Mouse (Mus musculus): ENCODE results near the gene Oasl2. TPM values are rescaled to one million over a fixed set of nuclear protein-coding genes. Genes with fewer than 3 reads are reported as not detected.
"Not testable (repeated sequence)": the region's sequence is repeated elsewhere in the genome, so short reads cannot be mapped to it uniquely, and the experiment has no call there.

The Oasl2 gene
- 3.2 and 4.3 TPM in 2 replicates for polyA plus RNA-seq (2014; fragmentation: Nextera tagmentation; extraction: Ambion mirVana)

DNA sequence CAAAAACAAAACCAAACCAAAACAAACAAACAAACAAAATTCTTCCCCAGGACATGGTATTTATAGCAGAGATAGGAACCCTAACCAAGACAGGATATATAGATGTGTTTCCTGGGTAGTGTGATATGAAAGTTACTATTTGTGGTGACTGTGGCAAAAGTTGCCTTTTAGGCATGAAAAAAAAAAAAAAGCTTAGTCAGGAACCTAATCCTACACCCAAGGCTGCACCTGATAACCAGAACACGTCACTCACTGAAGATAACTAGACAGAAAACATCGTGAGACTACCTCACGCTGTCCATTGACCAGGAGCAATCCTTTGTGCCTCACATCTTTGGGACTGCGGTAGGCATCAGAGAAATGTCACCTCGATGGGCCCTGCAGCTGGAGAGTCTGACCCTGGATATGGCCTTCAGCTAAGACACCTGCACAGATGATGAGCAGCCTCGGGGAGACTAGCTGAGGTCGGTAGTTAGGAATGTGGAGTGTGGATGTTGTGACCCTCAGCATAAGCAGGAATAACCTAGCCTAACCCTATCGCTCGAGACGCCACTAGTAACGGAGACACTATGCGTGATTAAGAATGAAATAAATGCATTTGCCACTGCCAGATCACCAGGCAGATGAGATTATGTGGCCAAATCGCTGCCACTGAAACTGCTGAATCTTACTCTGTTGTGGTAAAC, at the start of gene Oasl2:
Oasl2 (plus strand) TSS at position 249 of the 686 bp plus-strand sequence.
- Histone ChIP-seq H3K4me1 (ENCODE audit: control insufficient read depth, insufficient read depth, low read length) (no peaks in the 10 kb centered on the region), H3K9me3 (ENCODE audit: control insufficient read depth, low read length) (no peaks in the 10 kb centered on the region), H3K36me3 (ENCODE audit: control insufficient read depth, insufficient read depth, low read length) (no peaks in the 10 kb centered on the region), H3K4me3 (ENCODE audit: low read depth, low read length) (no peak within 1 kb of the TSS), H3K27ac (ENCODE audit: low read depth, low read length) (no peak within 1 kb of the TSS), H3K9ac (replicated peaks; ENCODE audit: low read depth, low read length) (no peak within 1 kb of the TSS), H3K4me2 (ENCODE audit: low read depth, low read length) (no peak within 1 kb of the TSS), H3K27me3 (ENCODE audit: control insufficient read depth, insufficient read depth, low read length) (no peaks in the 10 kb centered on the region)
- ATAC-seq (ENCODE audit: low read depth): no peak
- 71% methylated on average over 13 of the region's 13 CpGs for WGBS

DNA sequence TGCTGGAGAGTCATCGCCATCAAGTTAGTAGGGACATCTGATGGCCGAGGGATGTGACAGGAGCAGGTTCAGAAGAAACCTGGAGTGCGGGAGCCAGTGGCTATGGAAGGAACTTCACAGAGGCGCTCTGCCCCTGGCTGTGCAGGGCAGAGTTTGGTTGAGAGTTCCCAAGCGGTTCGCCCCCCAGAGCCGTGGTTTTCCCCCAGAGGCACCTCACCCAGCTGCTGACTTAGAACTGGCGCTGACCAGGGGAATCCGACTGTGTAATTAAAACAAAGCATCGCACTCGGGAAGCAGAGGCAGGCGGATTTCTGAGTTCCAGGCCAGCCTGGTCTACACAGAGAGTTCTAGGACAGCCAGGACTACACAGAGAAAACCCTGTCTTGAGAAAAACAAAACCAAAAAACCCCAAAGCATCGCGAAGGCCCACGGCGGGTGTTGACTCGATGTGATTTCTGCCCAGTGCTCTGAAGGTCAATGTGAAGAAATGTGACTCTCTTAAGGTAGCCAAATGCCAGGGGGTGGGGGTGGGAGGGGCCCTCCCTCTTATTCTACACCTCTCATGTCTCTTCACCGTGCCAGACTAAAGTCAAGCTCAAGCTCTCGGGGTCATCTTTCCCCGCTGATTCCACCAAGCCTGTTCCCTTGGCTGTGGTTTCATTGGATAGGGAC, 45.0 kb upstream of the Oasl2 start:
- 87% methylated on average over 20 of the region's 20 CpGs for WGBS
- no peak for ATAC-seq (ENCODE audit: low read depth)
- Histone ChIP-seq H3K27me3 (ENCODE audit: control insufficient read depth, insufficient read depth, low read length) (no peaks in the 10 kb centered on the region), H3K9me3 (ENCODE audit: control insufficient read depth, low read length) (no peaks in the 10 kb centered on the region), H3K27ac (ENCODE audit: low read depth, low read length) (no peak overlapping the region), H3K9ac (replicated peaks; ENCODE audit: low read depth, low read length) (no peak overlapping the region), H3K4me2 (ENCODE audit: low read depth, low read length) (no peak overlapping the region), H3K4me3 (ENCODE audit: low read depth, low read length) (no peak overlapping the region), H3K36me3 (ENCODE audit: control insufficient read depth, insufficient read depth, low read length) (no peaks in the 10 kb centered on the region), H3K4me1 (ENCODE audit: control insufficient read depth, insufficient read depth, low read length) (no peaks in the 10 kb centered on the region)

DNA sequence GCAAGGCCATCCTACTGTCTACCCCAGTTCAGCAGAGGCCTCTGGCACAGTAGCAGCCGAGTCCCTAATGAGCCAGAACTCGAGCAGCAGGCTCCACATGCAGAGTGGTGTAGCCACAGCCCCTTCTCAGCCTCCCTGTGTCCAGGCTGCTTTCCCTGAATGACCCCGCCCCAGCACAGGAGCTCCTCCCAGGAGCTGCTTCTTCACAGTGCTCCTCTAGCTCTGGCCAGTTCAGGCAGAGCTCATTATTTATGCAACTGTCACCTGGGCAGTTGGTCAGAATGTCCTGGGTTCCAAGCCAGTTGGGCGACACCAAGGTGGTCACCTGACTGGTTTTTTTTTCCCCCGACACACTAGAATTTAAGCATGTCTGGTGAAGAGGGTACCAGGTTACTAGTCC, 43.4 kb upstream of the Oasl2 start, which contains the start of gene 4930519G04Rik:
4930519G04Rik (plus strand) TSS at position 301 of the 400 bp plus-strand sequence.
- H3K27ac ChIP-seq (ENCODE audit: low read depth, low read length); H3K9ac ChIP-seq (replicated peaks; ENCODE audit: low read depth, low read length); ATAC-seq (ENCODE audit: low read depth); H3K36me3 ChIP-seq (ENCODE audit: control insufficient read depth, insufficient read depth, low read length); H3K4me3 ChIP-seq (ENCODE audit: low read depth, low read length); H3K4me2 ChIP-seq (ENCODE audit: low read depth, low read length); H3K27me3 ChIP-seq (ENCODE audit: control insufficient read depth, insufficient read depth, low read length); H3K4me1 ChIP-seq (ENCODE audit: control insufficient read depth, insufficient read depth, low read length); H3K9me3 ChIP-seq (ENCODE audit: control insufficient read depth, low read length): not testable (repeated sequence)
- 78% methylated on average over 3 of the region's 5 CpGs for WGBS

DNA sequence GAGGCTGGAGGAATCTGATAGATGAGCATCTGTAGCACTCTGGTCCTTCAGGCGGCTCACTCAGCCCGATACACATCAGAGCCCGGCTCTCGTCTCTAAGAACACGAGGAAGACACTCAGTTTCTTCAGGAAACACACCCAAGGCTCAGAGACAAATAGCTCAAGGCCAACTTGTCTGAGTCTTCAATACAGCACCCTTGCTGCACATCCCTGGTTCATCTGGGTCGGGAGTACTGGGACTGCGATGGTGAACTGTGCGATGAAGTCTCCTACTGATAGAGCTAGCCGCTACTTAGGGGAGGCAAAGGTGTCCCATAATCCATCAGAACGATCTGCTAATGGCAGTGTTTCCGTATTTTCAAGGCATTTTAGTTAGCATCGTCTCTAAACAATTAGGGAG, 38.2 kb upstream of the Oasl2 start, which contains the start of gene Gm9936:
Gm9936 (minus strand) TSS at position 101 of the 400 bp plus-strand sequence.
- H3K9ac ChIP-seq (replicated peaks; ENCODE audit: low read depth, low read length): peak within 1 kb of the TSS; percentile 39

DNA sequence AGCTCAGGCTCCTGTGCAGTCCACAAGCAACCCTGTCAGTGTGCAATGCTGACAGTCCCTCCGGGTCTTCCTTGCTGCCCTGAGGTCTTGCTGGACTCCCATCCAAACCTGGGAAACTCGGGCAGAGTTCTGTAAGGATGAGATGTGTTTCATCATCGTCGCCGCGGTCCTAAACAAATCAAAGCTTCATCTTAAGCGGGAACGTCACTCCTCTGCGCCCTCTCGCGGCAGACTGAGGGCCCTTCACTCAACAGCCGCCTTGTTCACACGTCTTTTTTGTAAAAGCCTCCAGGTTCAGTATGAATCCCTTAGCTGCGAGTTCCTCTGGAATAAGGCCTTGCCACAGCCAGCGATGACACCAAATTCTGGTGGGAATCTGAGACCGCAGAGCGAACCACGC, 37.5 kb upstream of the Oasl2 start:
- H3K27ac ChIP-seq (ENCODE audit: low read depth, low read length): no peak overlapping the region
- peak overlapping the region; percentile 20 for H3K4me3 ChIP-seq (ENCODE audit: low read depth, low read length)

More for the DNA sequence above, 38.2 kb upstream of the Oasl2 start, which contains the start of gene Gm9936:
- WGBS: 88% methylated on average over 12 of the region's 12 CpGs
- H3K4me1 ChIP-seq (ENCODE audit: control insufficient read depth, insufficient read depth, low read length): no peaks in the 10 kb centered on the region
- H3K27ac ChIP-seq (ENCODE audit: low read depth, low read length): no peak within 1 kb of the TSS
- no peak for ATAC-seq (ENCODE audit: low read depth)
- peak within 1 kb of the TSS; percentile 40 for H3K4me2 ChIP-seq (ENCODE audit: low read depth, low read length)
- peak within 1 kb of the TSS; percentile 20 for H3K4me3 ChIP-seq (ENCODE audit: low read depth, low read length)
- no peaks in the 10 kb centered on the region for H3K27me3 ChIP-seq (ENCODE audit: control insufficient read depth, insufficient read depth, low read length)
- no peaks in the 10 kb centered on the region for H3K9me3 ChIP-seq (ENCODE audit: control insufficient read depth, low read length)
- no peaks in the 10 kb centered on the region for H3K36me3 ChIP-seq (ENCODE audit: control insufficient read depth, insufficient read depth, low read length)

DNA sequence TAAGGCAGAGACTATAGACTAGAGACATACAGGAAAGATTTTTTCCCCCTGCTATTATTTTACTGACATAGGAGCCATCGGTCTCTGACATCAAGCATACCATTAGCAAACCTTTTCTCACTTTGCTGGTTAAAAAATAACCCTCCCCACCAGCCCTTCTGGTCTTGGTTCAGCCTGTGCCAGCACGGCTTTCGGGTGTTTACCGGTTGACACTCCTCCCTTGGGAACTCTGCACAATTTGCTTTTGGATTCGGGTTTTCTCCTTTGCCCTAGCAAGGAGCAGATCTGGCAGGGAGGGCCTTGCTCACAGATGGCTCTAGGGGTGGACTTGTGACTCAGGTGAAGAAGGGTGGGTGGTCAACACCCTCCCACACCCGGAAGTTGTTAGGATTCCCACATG, 35.0 kb upstream of the Oasl2 start:
- Histone ChIP-seq H3K27me3 (ENCODE audit: control insufficient read depth, insufficient read depth, low read length) (no peaks in the 10 kb centered on the region), H3K27ac (ENCODE audit: low read depth, low read length) (no peak overlapping the region), H3K9me3 (ENCODE audit: control insufficient read depth, low read length) (no peaks in the 10 kb centered on the region), H3K4me3 (ENCODE audit: low read depth, low read length) (no peak overlapping the region), H3K4me1 (ENCODE audit: control insufficient read depth, insufficient read depth, low read length) (no peaks in the 10 kb centered on the region), H3K36me3 (ENCODE audit: control insufficient read depth, insufficient read depth, low read length) (no peaks in the 10 kb centered on the region), H3K9ac (replicated peaks; ENCODE audit: low read depth, low read length) (no peak overlapping the region), H3K4me2 (ENCODE audit: low read depth, low read length) (no peak overlapping the region)
- no peak for ATAC-seq (ENCODE audit: low read depth)
- WGBS: 83% methylated on average over 6 of the region's 6 CpGs

More for the DNA sequence above, 37.5 kb upstream of the Oasl2 start:
- peak overlapping the region; percentile 40 for H3K4me2 ChIP-seq (ENCODE audit: low read depth, low read length)
- H3K27me3 ChIP-seq (ENCODE audit: control insufficient read depth, insufficient read depth, low read length): no peaks in the 10 kb centered on the region
- H3K9ac ChIP-seq (replicated peaks; ENCODE audit: low read depth, low read length): peak overlapping the region; percentile 39
- no peak for ATAC-seq (ENCODE audit: low read depth)
- no peaks in the 10 kb centered on the region for H3K9me3 ChIP-seq (ENCODE audit: control insufficient read depth, low read length)
- H3K36me3 ChIP-seq (ENCODE audit: control insufficient read depth, insufficient read depth, low read length): no peaks in the 10 kb centered on the region
- no peaks in the 10 kb centered on the region for H3K4me1 ChIP-seq (ENCODE audit: control insufficient read depth, insufficient read depth, low read length)
- WGBS: 8% methylated on average over 18 of the region's 18 CpGs

DNA sequence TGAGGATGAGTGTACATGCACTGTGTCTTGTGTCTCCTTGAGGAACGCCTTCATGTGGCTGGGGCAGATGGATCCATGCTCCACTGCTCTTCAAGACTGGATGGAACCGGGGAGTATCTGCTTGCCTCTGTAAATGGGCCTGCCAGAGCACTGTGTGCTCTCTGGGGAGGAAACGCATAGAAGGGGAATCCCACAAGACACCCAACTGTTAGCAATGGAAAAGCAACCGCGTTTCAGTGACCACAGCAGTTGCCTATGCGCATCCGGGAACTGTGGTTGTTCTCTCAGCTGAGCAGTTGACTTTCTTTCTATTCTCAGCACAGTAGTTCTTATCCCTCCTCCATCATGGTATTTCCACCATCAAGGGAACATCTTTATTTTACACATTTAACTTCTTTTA, 31.9 kb upstream of the Oasl2 start:
- Histone ChIP-seq H3K4me3 (ENCODE audit: low read depth, low read length) (no peak overlapping the region), H3K27me3 (ENCODE audit: control insufficient read depth, insufficient read depth, low read length) (no peaks in the 10 kb centered on the region), H3K36me3 (ENCODE audit: control insufficient read depth, insufficient read depth, low read length) (no peaks in the 10 kb centered on the region), H3K27ac (ENCODE audit: low read depth, low read length) (no peak overlapping the region), H3K9ac (replicated peaks; ENCODE audit: low read depth, low read length) (no peak overlapping the region), H3K4me1 (ENCODE audit: control insufficient read depth, insufficient read depth, low read length) (no peaks in the 10 kb centered on the region), H3K9me3 (ENCODE audit: control insufficient read depth, low read length) (peaks cover 3% of the 10 kb centered on the region; the same call in 1 of the 2 replicates), H3K4me2 (ENCODE audit: low read depth, low read length) (no peak overlapping the region)
- WGBS: 78% methylated on average over 7 of the region's 7 CpGs
- no peak for ATAC-seq (ENCODE audit: low read depth)

DNA sequence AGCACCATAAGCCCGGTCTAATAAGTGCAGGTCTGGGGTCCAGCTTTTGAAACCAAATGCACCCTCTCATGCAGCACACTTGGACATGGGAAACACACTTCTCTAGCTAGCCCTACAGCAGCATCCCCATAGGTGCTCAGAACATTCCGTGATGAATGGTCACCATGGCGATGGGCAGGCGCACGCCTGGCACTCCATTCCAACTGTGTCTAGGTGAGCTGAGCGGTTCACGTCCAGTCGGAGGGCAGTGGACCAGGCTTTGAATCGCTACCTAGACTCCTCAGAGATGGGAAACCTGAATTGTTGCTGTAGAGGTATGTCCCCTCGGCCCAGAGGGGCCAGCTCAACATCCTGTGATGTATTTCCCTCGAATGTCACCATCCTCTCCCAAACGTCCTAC, 31.5 kb upstream of the Oasl2 start:
- H3K9me3 ChIP-seq (ENCODE audit: control insufficient read depth, low read length): peaks cover 3% of the 10 kb centered on the region; the same call in 1 of the 2 replicates
- no peak for ATAC-seq (ENCODE audit: low read depth)
- WGBS: 85% methylated on average over 12 of the region's 12 CpGs

DNA sequence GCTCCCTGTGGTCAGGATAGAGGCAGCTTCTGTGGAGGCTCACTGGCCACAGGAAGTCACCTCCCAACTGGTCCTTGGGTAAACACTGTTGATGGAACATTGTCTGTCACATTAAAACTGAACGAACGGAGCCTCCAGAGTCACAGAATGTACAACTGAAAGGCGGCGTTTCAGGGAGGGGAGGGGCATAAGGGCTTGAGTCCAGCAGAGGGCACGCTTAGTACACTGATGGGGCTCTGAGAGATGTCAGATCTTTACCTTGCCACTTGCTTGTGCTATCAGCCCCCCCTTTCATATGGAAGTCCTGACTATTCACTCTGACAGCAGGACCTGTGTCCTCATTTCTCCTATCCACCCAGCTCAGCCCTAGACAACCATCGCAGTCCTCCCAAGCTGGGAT, 20.9 kb upstream of the Oasl2 start:
- Histone ChIP-seq H3K9me3 (ENCODE audit: control insufficient read depth, low read length) (no peaks in the 10 kb centered on the region), H3K4me3 (ENCODE audit: low read depth, low read length) (no peak overlapping the region), H3K27ac (ENCODE audit: low read depth, low read length) (no peak overlapping the region), H3K9ac (replicated peaks; ENCODE audit: low read depth, low read length) (no peak overlapping the region), H3K36me3 (ENCODE audit: control insufficient read depth, insufficient read depth, low read length) (no peaks in the 10 kb centered on the region), H3K4me2 (ENCODE audit: low read depth, low read length) (no peak overlapping the region), H3K4me1 (ENCODE audit: control insufficient read depth, insufficient read depth, low read length) (no peaks in the 10 kb centered on the region), H3K27me3 (ENCODE audit: control insufficient read depth, insufficient read depth, low read length) (no peaks in the 10 kb centered on the region)
- 56% methylated on average over 6 of the region's 6 CpGs for whole genome bisulfite sequencing
- no peak for ATAC-seq (ENCODE audit: low read depth)

More for the DNA sequence above, 31.5 kb upstream of the Oasl2 start:
- no peak overlapping the region for H3K27ac ChIP-seq (ENCODE audit: low read depth, low read length)
- no peaks in the 10 kb centered on the region for H3K27me3 ChIP-seq (ENCODE audit: control insufficient read depth, insufficient read depth, low read length)
- no peaks in the 10 kb centered on the region for H3K36me3 ChIP-seq (ENCODE audit: control insufficient read depth, insufficient read depth, low read length)
- H3K9ac ChIP-seq (replicated peaks; ENCODE audit: low read depth, low read length): no peak overlapping the region
- no peaks in the 10 kb centered on the region for H3K4me1 ChIP-seq (ENCODE audit: control insufficient read depth, insufficient read depth, low read length)
- H3K4me3 ChIP-seq (ENCODE audit: low read depth, low read length): no peak overlapping the region
- no peak overlapping the region for H3K4me2 ChIP-seq (ENCODE audit: low read depth, low read length)

All from neural tube, embryonic 14.5 days (tissue).